Comparison of ENCODE assay signal across 10 mouse cellular contexts in the genomic region with DNA sequence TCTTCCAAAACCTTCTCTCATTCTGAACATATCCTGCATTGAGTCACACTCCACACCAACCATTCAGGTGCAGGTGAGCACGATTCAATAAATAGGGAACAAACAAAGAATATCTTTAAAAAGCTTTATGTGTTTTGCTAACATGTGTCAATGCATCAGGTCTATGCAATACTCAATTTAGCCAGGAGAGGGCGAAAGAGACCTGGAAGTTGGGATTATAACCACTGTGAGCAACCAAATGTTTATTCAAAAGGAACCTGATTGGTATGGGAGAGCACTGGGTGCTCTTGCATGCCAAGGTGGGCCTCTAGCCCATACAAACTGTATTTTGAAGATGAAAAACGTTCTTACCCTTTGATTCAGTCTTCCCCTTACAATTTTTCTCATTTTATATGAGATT. TPM values are rescaled to one million over a fixed set of nuclear protein-coding genes. Genes with fewer than 3 reads are reported as not detected.
A peak's percentile ranks its signal among the peaks of the same experiment; 100 is the strongest.
DNase-seq lines count a peak whose midpoint lies in the region; ATAC-seq and TF ChIP-seq lines count a peak whose summit lies in the region.
"Had no signal": no experiment of that assay in that cellular context is flagged by ENCODE, and none has a peak within 500 bp of the region (broad histone marks: within the 10 kb centered on the region; RNA-seq: fewer than 3 reads in every experiment).

No protein-coding gene starts in this region.

- no peak for ATAC-seq in heart, embryonic 11.5 days (replicated peaks; ENCODE audit: insufficient number of reproducible peaks, low FRiP score, low TSS enrichment)

- no peaks in the 10 kb centered on the region for H3K4me1 ChIP-seq in heart, embryonic 11.5 days (ENCODE audit: control insufficient read depth, insufficient read depth, low read length)
- H3K4me1 ChIP-seq in ES-E14 (ENCODE audit: control insufficient read depth in 2 of 2, insufficient read depth in 2 of 2, low read length in 2 of 2, poor library complexity in 1 of 2): no peaks in the 10 kb centered on the region

- no peak overlapping the region for H3K4me3 ChIP-seq in heart, embryonic 11.5 days (ENCODE audit: low read depth, low read length)
- no peak overlapping the region for H3K4me3 ChIP-seq in ES-E14 (ENCODE audit: insufficient read depth in 1 of 2, low read depth in 1 of 2, low read length in 2 of 2, poor library complexity in 1 of 2, severe bottlenecking in 1 of 2)

- 7% methylated on average over 3 of the region's 3 CpGs for WGBS in heart, embryonic 11.5 days (ENCODE audit: insufficient replicate concordance)

- H3K27ac ChIP-seq in heart, embryonic 11.5 days (ENCODE audit: low read depth, low read length): no peak overlapping the region
- no peak overlapping the region for H3K27ac ChIP-seq in ES-E14 (ENCODE audit: insufficient read depth, low read depth, low read length, poor library complexity, severe bottlenecking)
- H3K27ac ChIP-seq: macrophage had no signal

- in situ Hi-C loops in ES-E14 (cut with MboI; ENCODE audit: low sequenced_read_pairs in 2 of 2, unreplicated experiment in 2 of 2): no loop called here

- H3K27me3 ChIP-seq in heart, embryonic 11.5 days (ENCODE audit: control insufficient read depth, insufficient read depth, low read length): no peaks in the 10 kb centered on the region

- DNase-seq in heart, adult 8-10 months (ENCODE audit: low spot score): peak; percentile 73
- peak; percentile 47 for DNase-seq in ES-E14 (ENCODE audit: low read depth, low spot score)
- peak; percentile 71 to 77 for DNase-seq in cerebellum, adult 18-20 months
- peak; percentile 13 to 64 for DNase-seq in frontal cortex, postnatal 14 days (ENCODE audit: low spot score in 2 of 2)
- peak; percentile 60 to 82 for DNase-seq in layer of hippocampus, adult 18-20 months (ENCODE audit: low spot score in 2 of 2)
- peak; percentile 72 for DNase-seq in lung, postnatal 25 days (ENCODE audit: low spot score)
- peak; percentile 27 for DNase-seq in telencephalon, adult 2 months (ENCODE audit: low read depth, low spot score)

- H3K9me3 ChIP-seq in heart, embryonic 11.5 days (replicated peaks; ENCODE audit: control insufficient read depth, low read length): no peaks in the 10 kb centered on the region
- H3K9me3 ChIP-seq in ES-E14 (ENCODE audit: control insufficient read depth, insufficient read depth, low read depth, low read length): no peaks in the 10 kb centered on the region

- no peak overlapping the region for H3K9ac ChIP-seq in heart, embryonic 11.5 days (ENCODE audit: low read depth, low read length)
- no peak overlapping the region for H3K9ac ChIP-seq in ES-E14 (ENCODE audit: insufficient read depth, low read depth, low read length, poor library complexity, severe bottlenecking)

- H3K4me2 ChIP-seq in heart, embryonic 11.5 days: no peak overlapping the region

- H3K36me3 ChIP-seq in heart, embryonic 11.5 days (ENCODE audit: control insufficient read depth, insufficient read depth, low read length): no peaks in the 10 kb centered on the region
- H3K36me3 ChIP-seq in ES-E14 (ENCODE audit: control insufficient read depth, insufficient read depth, low read length, poor library complexity, severe bottlenecking): no peaks in the 10 kb centered on the region

TF ChIP-seq in ES-E14, 5 proteins besides CTCF, POLR2A, EP300 and RAD21:
- TF ChIP-seq ZNF384 (IDR thresholded peaks at IDR 0.05; ENCODE audit: low read depth, low read length): no peak
- peak; percentile 22; the same call in 1 of the 2 replicates for TF ChIP-seq ZC3H11A (IDR thresholded peaks at IDR 0.05; ENCODE audit: borderline replicate concordance, low read depth, low read length)

RNA-seq across cellular contexts. Expression of a gene that starts 1.8 kb away (rescaled TPM):
- total RNA-seq in heart, adult 8-10 months (2022): not detected
- polyA plus RNA-seq in heart, embryonic 11.5 days (2014; fragmentation: Nextera tagmentation; extraction: Ambion mirVana): not detected in 2 replicates
- total RNA-seq in ES-E14 (2012; rRNA removed): not detected in 2 replicates
- not detected for total RNA-seq in layer of hippocampus, adult 18-20 months (2021)
- total RNA-seq: adrenal gland, postnatal 4 days had no signal
- polyA plus RNA-seq: macrophage had no signal

RNA-seq across cellular contexts. Expression of a gene that starts 2.7 kb away (rescaled TPM):
- 10 to 100 TPM; 15.6 to 25.5 (median 19.3) TPM for total RNA-seq in heart, adult 8-10 months (2022)
- polyA plus RNA-seq in heart, embryonic 11.5 days (2014; fragmentation: Nextera tagmentation; extraction: Ambion mirVana): 40.7 and 45.6 TPM in 2 replicates
- total RNA-seq in ES-E14 (2012; rRNA removed): 1.7 TPM in 1 of 2 replicates, not detected in the other
- 100 to 1,000 TPM; 202 to 226 TPM for total RNA-seq in layer of hippocampus, adult 18-20 months (2021)

RNA-seq across cellular contexts. Expression of a gene that starts 32.9 kb away (rescaled TPM):
- total RNA-seq in heart, adult 8-10 months (2022): 100 to 1,000 TPM; 123 to 154 (median 145) TPM
- polyA plus RNA-seq in heart, embryonic 11.5 days (2014; fragmentation: Nextera tagmentation; extraction: Ambion mirVana): 108 and 110 TPM in 2 replicates
- 4.9 and 11.9 TPM in 2 replicates for total RNA-seq in ES-E14 (2012; rRNA removed)
- total RNA-seq in layer of hippocampus, adult 18-20 months (2021): 100 to 1,000 TPM; 208 to 284 TPM

RNA-seq across cellular contexts. Expression of a gene that starts 59.6 kb away (rescaled TPM):
- 100 to 1,000 TPM in 1 of 4 experiments, 10 to 100 TPM in 3; 67.6 to 113 (median 90.3) TPM for total RNA-seq in heart, adult 8-10 months (2022)
- 80.5 and 83.0 TPM in 2 replicates for polyA plus RNA-seq in heart, embryonic 11.5 days (2014; fragmentation: Nextera tagmentation; extraction: Ambion mirVana)
- total RNA-seq in ES-E14 (2012; rRNA removed): 6.5 and 11.7 TPM in 2 replicates
- 100 to 1,000 TPM; 183 to 202 TPM for total RNA-seq in layer of hippocampus, adult 18-20 months (2021)

Comparison
In these comparisons a context has a peak if more than half of its experiments do, and no peak if none do; other contexts are left out.
1. RNA of a gene that starts 2.7 kb away (total RNA-seq): 202 to 226 TPM in layer of hippocampus, adult 18-20 months; 15.6 to 25.5 TPM in heart, adult 8-10 months and 1.7 TPM in ES-E14; every median in the first group is over 4 times any median in the second.
2. Peak in every context shown above with its lines, with median percentiles within 50 percentile points of each other: DNase-seq.